ENCODE assay signal across 23 mouse cellular contexts in genomic region chr13:91295552-91296170, GRCm38 (mm10).
A peak's percentile ranks its signal among the peaks of the same experiment; 100 is the strongest.
DNase-seq lines count a peak whose midpoint lies in the region; ATAC-seq and TF ChIP-seq lines count a peak whose summit lies in the region.
"Had no signal": no experiment of that assay in that cellular context is flagged by ENCODE, and none has a peak within 500 bp of the region (broad histone marks: within the 10 kb centered on the region; RNA-seq: fewer than 3 reads in every experiment).

No protein-coding gene starts in this region.

- TF ChIP-seq CTCF in liver, postnatal 0 days (IDR thresholded peaks at IDR 0.05; ENCODE audit: low read depth), result no peak

- 78% methylated on average over 7 of the region's 7 CpGs for WGBS in hindbrain, embryonic 13.5 days
- 75% methylated on average over 7 of the region's 7 CpGs for WGBS in hindbrain, embryonic 16.5 days
- 65% methylated on average over 7 of the region's 7 CpGs for WGBS in liver, embryonic 12.5 days (ENCODE audit: insufficient replicate concordance)
- 64% methylated on average over 7 of the region's 7 CpGs for WGBS in liver, postnatal 0 days (ENCODE audit: insufficient replicate concordance)
- WGBS in liver, embryonic 13.5 days (ENCODE audit: insufficient replicate concordance), result 57% methylated on average over 7 of the region's 7 CpGs

- TF ChIP-seq EP300 in liver, postnatal 0 days (IDR thresholded peaks at IDR 0.05; ENCODE audit: low read depth), result no peak

- DNase-seq in liver, postnatal 0 days, result no peak
- DNase-seq in liver, embryonic 13.5 days, result no peak
- DNase-seq in thymus, postnatal 4 days, result no peak
- no peak for DNase-seq in gastrocnemius, postnatal 10 days
- DNase-seq: adrenal gland, adult 2 months; adrenal gland, postnatal 10 days; adrenal gland, postnatal 25 days; cerebellum, adult 11-12 months; cerebellum, adult 2 months; cerebellum, adult 9-10 months; cerebellum, postnatal 10 days; cerebellum, postnatal 25 days had no signal

- H3K9me3 ChIP-seq in hindbrain, embryonic 13.5 days, result 0 out of 2 replicates have a peak, but pooled peaks cover 3% of the 10 kb centered on the region
- H3K9me3 ChIP-seq in hindbrain, embryonic 16.5 days (ENCODE audit: control insufficient read depth, low read length), result 0 out of 2 replicates have a peak, but pooled peaks cover 3% of the 10 kb centered on the region
- H3K9me3 ChIP-seq in liver, embryonic 12.5 days (replicated peaks), result no peaks in the 10 kb centered on the region
- no peaks in the 10 kb centered on the region for H3K9me3 ChIP-seq in liver, postnatal 0 days (ENCODE audit: low read length)
- 0 out of 2 replicates have a peak, but pooled peaks cover 3% of the 10 kb centered on the region for H3K9me3 ChIP-seq in liver, embryonic 13.5 days (replicated peaks)
- H3K9me3 ChIP-seq: forebrain, embryonic 13.5 days; G1E had no signal

- 0 out of 2 replicates have a peak, but pooled peaks cover 6% of the 10 kb centered on the region for H3K4me1 ChIP-seq in hindbrain, embryonic 13.5 days (replicated peaks)
- no peaks in the 10 kb centered on the region for H3K4me1 ChIP-seq in hindbrain, embryonic 16.5 days (ENCODE audit: control insufficient read depth, insufficient read depth, low read depth, low read length)
- H3K4me1 ChIP-seq in liver, embryonic 12.5 days, result peaks cover 17% of the 10 kb centered on the region
- H3K4me1 ChIP-seq in liver, postnatal 0 days (ENCODE audit: insufficient read depth), result no peaks in the 10 kb centered on the region
- peaks cover 16% of the 10 kb centered on the region for H3K4me1 ChIP-seq in liver, embryonic 13.5 days (replicated peaks)
- H3K4me1 ChIP-seq: embryonic facial prominence, embryonic 10.5 days; embryonic facial prominence, embryonic 12.5 days had no signal

- no peaks in the 10 kb centered on the region for H3K27me3 ChIP-seq in hindbrain, embryonic 13.5 days
- H3K27me3 ChIP-seq in hindbrain, embryonic 16.5 days (replicated peaks; ENCODE audit: control insufficient read depth, insufficient read depth, low read length), result no peaks in the 10 kb centered on the region
- no peaks in the 10 kb centered on the region for H3K27me3 ChIP-seq in liver, embryonic 12.5 days (replicated peaks)
- no peaks in the 10 kb centered on the region for H3K27me3 ChIP-seq in liver, postnatal 0 days (ENCODE audit: insufficient read depth, low read length)
- H3K27me3 ChIP-seq in liver, embryonic 13.5 days, result no peaks in the 10 kb centered on the region
- H3K27me3 ChIP-seq: embryonic facial prominence, embryonic 12.5 days; forebrain, embryonic 13.5 days; forebrain, embryonic 15.5 days; Patski had no signal

- H3K4me3 ChIP-seq in hindbrain, embryonic 13.5 days, result no peak overlapping the region
- no peak overlapping the region for H3K4me3 ChIP-seq in hindbrain, embryonic 16.5 days (ENCODE audit: low read length)
- H3K4me3 ChIP-seq in liver, embryonic 12.5 days, result no peak overlapping the region
- no peak overlapping the region for H3K4me3 ChIP-seq in liver, postnatal 0 days (ENCODE audit: low read depth, low read length)
- H3K4me3 ChIP-seq in liver, embryonic 13.5 days (replicated peaks), result no peak overlapping the region
- H3K4me3 ChIP-seq: embryonic facial prominence, embryonic 10.5 days; embryonic facial prominence, embryonic 12.5 days; forebrain, embryonic 13.5 days; forebrain, embryonic 15.5 days had no signal

- H3K27ac ChIP-seq in hindbrain, embryonic 13.5 days, result no peak overlapping the region
- no peak overlapping the region for H3K27ac ChIP-seq in hindbrain, embryonic 16.5 days (ENCODE audit: low read depth, low read length)
- H3K27ac ChIP-seq in liver, embryonic 12.5 days, result no peak overlapping the region
- H3K27ac ChIP-seq in liver, postnatal 0 days (ENCODE audit: low read depth), result no peak overlapping the region
- H3K27ac ChIP-seq in liver, embryonic 13.5 days, result no peak overlapping the region
- H3K27ac ChIP-seq: embryonic facial prominence, embryonic 10.5 days; embryonic facial prominence, embryonic 12.5 days; forebrain, embryonic 13.5 days had no signal

- no peak overlapping the region for H3K4me2 ChIP-seq in hindbrain, embryonic 13.5 days
- H3K4me2 ChIP-seq in hindbrain, embryonic 16.5 days (ENCODE audit: low read length), result no peak overlapping the region
- H3K4me2 ChIP-seq in liver, embryonic 12.5 days, result no peak overlapping the region
- no peak overlapping the region for H3K4me2 ChIP-seq in liver, postnatal 0 days (ENCODE audit: low read depth, low read length)
- no peak overlapping the region for H3K4me2 ChIP-seq in liver, embryonic 13.5 days
- H3K4me2 ChIP-seq: embryonic facial prominence, embryonic 12.5 days; forebrain, embryonic 13.5 days; forebrain, embryonic 15.5 days had no signal

- H3K36me3 ChIP-seq in hindbrain, embryonic 13.5 days, result no peaks in the 10 kb centered on the region
- no peaks in the 10 kb centered on the region for H3K36me3 ChIP-seq in hindbrain, embryonic 16.5 days (ENCODE audit: control insufficient read depth, insufficient read depth, low read length)
- H3K36me3 ChIP-seq in liver, embryonic 12.5 days, result no peaks in the 10 kb centered on the region
- no peaks in the 10 kb centered on the region for H3K36me3 ChIP-seq in liver, postnatal 0 days (replicated peaks; ENCODE audit: insufficient read depth, low read length)
- H3K36me3 ChIP-seq in liver, embryonic 13.5 days, result no peaks in the 10 kb centered on the region
- H3K36me3 ChIP-seq: embryonic facial prominence, embryonic 10.5 days; embryonic facial prominence, embryonic 12.5 days; forebrain, embryonic 15.5 days; G1E had no signal

- no peak for ATAC-seq in hindbrain, embryonic 13.5 days (ENCODE audit: low FRiP score)
- ATAC-seq in hindbrain, embryonic 16.5 days, result no peak
- peak; percentile 58 for ATAC-seq in liver, embryonic 12.5 days
- no peak for ATAC-seq in liver, postnatal 0 days
- ATAC-seq in liver, embryonic 13.5 days (ENCODE audit: low read depth), result peak; percentile 62; the same call in 1 of the 2 replicates
- ATAC-seq: activated CD4-positive, CD25-positive, alpha-beta regulatory T cell, adult 4 months; Patski had no signal

- H3K9ac ChIP-seq in hindbrain, embryonic 13.5 days, result 0 out of 2 replicates have a peak overlapping the region, but pooled peaks have one; percentile 6
- H3K9ac ChIP-seq in hindbrain, embryonic 16.5 days (ENCODE audit: low read depth, low read length), result no peak overlapping the region
- H3K9ac ChIP-seq in liver, embryonic 12.5 days, result no peak overlapping the region
- H3K9ac ChIP-seq in liver, postnatal 0 days (replicated peaks), result no peak overlapping the region
- no peak overlapping the region for H3K9ac ChIP-seq in liver, embryonic 13.5 days
- H3K9ac ChIP-seq: embryonic facial prominence, embryonic 12.5 days; forebrain, embryonic 13.5 days; forebrain, embryonic 15.5 days; forebrain, postnatal 0 days had no signal

Comparison
In these comparisons a context has a peak if more than half of its experiments do, and no peak if none do; other contexts are left out.
1. ATAC-seq: peak in liver, embryonic 12.5 days (single experiment) and liver, embryonic 13.5 days (single experiment); none in hindbrain, embryonic 13.5 days (single experiment), hindbrain, embryonic 16.5 days (single experiment) and liver, postnatal 0 days (single experiment).